Mouse (Mus musculus): Measurements from ENCODE around the gene Gm11213. TPM values are rescaled to one million over a fixed set of nuclear protein-coding genes. Genes with fewer than 3 reads are reported as not detected.

Gm11213 gene
- polyA plus RNA-seq, 1 experiment: not detected

DNA sequence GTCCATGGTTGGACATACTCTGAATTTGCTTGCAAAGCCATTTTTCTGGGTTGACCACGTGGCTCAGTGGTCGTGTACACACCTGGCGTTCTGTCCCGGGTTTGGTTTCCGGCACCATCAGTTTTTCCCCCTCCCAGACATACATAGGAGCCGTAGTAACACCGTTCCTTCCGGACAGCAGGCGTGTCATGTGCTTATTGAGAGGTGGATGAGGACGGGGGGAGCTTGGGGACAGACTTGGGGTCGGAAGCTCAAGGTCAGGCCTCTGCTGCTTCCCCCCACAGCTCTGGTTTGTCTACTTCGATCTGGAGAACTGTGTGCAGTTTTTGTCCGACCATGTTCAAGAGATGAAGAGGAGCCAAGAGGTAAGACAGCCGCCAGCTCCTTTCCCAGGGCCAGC is 25.4 kb downstream of the Gm11213 start:
- Histone ChIP-seq H3K9me3 (replicated peaks; ENCODE audit: control insufficient read depth, insufficient read depth, low read length, poor library complexity, severe bottlenecking) (peaks cover 21% of the 10 kb centered on the region), H3K27ac (ENCODE audit: insufficient read depth, low read length) (no peak overlapping the region), H3K9ac (ENCODE audit: low read depth, poor library complexity, severe bottlenecking) (no peak overlapping the region), H3K4me1 (ENCODE audit: control insufficient read depth, insufficient read depth, low read length) (no peaks in the 10 kb centered on the region), H3K36me3 (ENCODE audit: control insufficient read depth, insufficient read depth, low read length, poor library complexity, severe bottlenecking) (no peaks in the 10 kb centered on the region), H3K4me3 (ENCODE audit: low read depth, low read length) (no peak overlapping the region), H3K27me3 (ENCODE audit: control insufficient read depth, insufficient read depth, low read length, poor library complexity, severe bottlenecking) (no peaks in the 10 kb centered on the region)
- TF ChIP-seq EP300 (IDR thresholded peaks at IDR 0.05; ENCODE audit: insufficient read depth, low read depth, low read length) (no peak), POLR2A (IDR thresholded peaks at IDR 0.05; ENCODE audit: insufficient read depth, low read length) (no peak)

DNA sequence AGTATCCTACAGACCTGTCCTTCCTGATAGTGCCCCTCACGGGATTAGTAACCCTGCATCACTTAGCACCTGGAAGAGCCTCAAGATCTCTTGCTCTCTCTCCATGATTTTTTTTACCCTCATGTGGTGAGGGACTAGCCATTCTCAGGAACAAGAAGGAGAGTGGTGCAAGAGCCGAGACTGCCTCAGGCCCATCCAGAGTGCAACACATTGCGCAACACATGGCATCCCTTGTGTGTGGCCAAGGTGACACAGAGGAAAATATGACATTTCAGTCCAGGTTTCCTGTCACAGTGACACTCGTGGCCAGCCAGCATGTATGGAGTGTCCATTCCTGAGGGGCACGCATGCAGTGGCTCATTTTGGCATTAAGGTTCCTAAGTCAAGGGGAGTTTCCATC is 32.4 kb downstream of the Gm11213 start:
- H3K9ac ChIP-seq (ENCODE audit: low read depth, poor library complexity, severe bottlenecking): no peak overlapping the region
- no peaks in the 10 kb centered on the region for H3K4me1 ChIP-seq (ENCODE audit: control insufficient read depth, insufficient read depth, low read length)
- peaks cover 17% of the 10 kb centered on the region for H3K9me3 ChIP-seq (replicated peaks; ENCODE audit: control insufficient read depth, insufficient read depth, low read length, poor library complexity, severe bottlenecking)
- TF ChIP-seq POLR2A (IDR thresholded peaks at IDR 0.05; ENCODE audit: insufficient read depth, low read length) (no peak), CTCF (IDR thresholded peaks at IDR 0.05; ENCODE audit: low read depth, low read length) (no peak), EP300 (IDR thresholded peaks at IDR 0.05; ENCODE audit: insufficient read depth, low read depth, low read length) (no peak)
- H3K27ac ChIP-seq (ENCODE audit: insufficient read depth, low read length): no peak overlapping the region
- no peaks in the 10 kb centered on the region for H3K36me3 ChIP-seq (ENCODE audit: control insufficient read depth, insufficient read depth, low read length, poor library complexity, severe bottlenecking)
- no peak overlapping the region for H3K4me3 ChIP-seq (ENCODE audit: low read depth, low read length)
- no peaks in the 10 kb centered on the region for H3K27me3 ChIP-seq (ENCODE audit: control insufficient read depth, insufficient read depth, low read length, poor library complexity, severe bottlenecking)

DNA sequence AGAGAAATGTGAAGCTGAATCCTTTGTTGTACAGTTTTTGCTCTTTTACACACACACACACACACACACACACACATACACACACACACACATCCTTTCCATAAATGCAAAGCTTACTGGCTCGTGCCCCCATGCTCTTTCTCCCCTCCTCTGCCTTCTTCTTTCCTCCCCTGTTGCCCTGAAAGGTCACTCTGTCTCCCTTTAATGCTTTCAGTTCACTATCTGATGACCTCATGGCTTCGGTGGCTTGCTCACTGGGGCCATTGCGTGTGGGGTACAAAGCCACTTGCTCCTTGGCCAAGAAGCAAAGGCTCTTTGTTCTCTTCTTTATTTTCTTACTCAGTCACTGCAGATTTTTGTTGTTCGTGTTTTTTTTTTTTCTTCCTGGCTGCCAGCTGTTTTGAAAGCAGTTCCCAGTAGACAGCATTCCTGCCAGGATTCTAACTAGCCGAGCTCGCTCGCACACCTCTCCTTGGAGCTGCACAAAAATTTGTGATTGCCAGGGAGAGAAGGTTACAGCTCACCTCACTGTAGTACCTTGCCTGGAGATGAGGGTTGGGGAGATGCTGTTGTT is 34.8 kb downstream of the Gm11213 start:
- H3K4me1 ChIP-seq (ENCODE audit: control insufficient read depth, insufficient read depth, low read length): no peaks in the 10 kb centered on the region
- no peaks in the 10 kb centered on the region for H3K36me3 ChIP-seq (ENCODE audit: control insufficient read depth, insufficient read depth, low read length, poor library complexity, severe bottlenecking)
- H3K27ac ChIP-seq (ENCODE audit: insufficient read depth, low read length): no peak overlapping the region
- H3K27me3 ChIP-seq (ENCODE audit: control insufficient read depth, insufficient read depth, low read length, poor library complexity, severe bottlenecking): no peaks in the 10 kb centered on the region
- no peak overlapping the region for H3K9ac ChIP-seq (ENCODE audit: low read depth, poor library complexity, severe bottlenecking)
- peaks cover 11% of the 10 kb centered on the region for H3K9me3 ChIP-seq (replicated peaks; ENCODE audit: control insufficient read depth, insufficient read depth, low read length, poor library complexity, severe bottlenecking)
- H3K4me3 ChIP-seq (ENCODE audit: low read depth, low read length): no peak overlapping the region
- no peak for TF ChIP-seq EP300 (IDR thresholded peaks at IDR 0.05; ENCODE audit: insufficient read depth, low read depth, low read length)
- no peak for TF ChIP-seq POLR2A (IDR thresholded peaks at IDR 0.05; ENCODE audit: insufficient read depth, low read length)
- no peak for TF ChIP-seq CTCF (IDR thresholded peaks at IDR 0.05; ENCODE audit: low read depth, low read length)

DNA sequence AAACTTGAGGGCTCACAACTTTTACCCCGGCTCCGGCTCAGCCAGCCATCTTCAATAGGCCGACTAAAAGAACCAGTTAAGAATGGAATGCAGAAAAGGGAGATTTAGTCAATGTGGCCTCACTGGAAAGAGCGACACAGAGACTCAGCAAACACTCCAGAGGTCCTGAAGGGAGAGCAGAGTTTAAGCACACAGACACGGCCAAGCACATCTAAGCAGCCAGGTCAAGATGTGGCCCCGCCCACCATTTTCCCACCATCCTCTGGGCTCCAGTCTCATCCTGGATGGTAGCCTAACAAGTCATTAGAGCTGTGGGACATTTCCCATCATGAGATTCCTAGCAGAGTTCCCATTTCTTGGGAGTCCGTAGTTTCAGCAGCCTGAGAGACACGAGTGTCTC is 35.7 kb downstream of the Gm11213 start:
- no peak for TF ChIP-seq POLR2A (IDR thresholded peaks at IDR 0.05; ENCODE audit: insufficient read depth, low read length)
- TF ChIP-seq CTCF (IDR thresholded peaks at IDR 0.05; ENCODE audit: low read depth, low read length): no peak
- TF ChIP-seq EP300 (IDR thresholded peaks at IDR 0.05; ENCODE audit: insufficient read depth, low read depth, low read length): no peak
- Histone ChIP-seq H3K27ac (ENCODE audit: insufficient read depth, low read length) (no peak overlapping the region), H3K4me1 (ENCODE audit: control insufficient read depth, insufficient read depth, low read length) (no peaks in the 10 kb centered on the region), H3K9me3 (replicated peaks; ENCODE audit: control insufficient read depth, insufficient read depth, low read length, poor library complexity, severe bottlenecking) (peaks cover 11% of the 10 kb centered on the region), H3K9ac (ENCODE audit: low read depth, poor library complexity, severe bottlenecking) (no peak overlapping the region), H3K27me3 (ENCODE audit: control insufficient read depth, insufficient read depth, low read length, poor library complexity, severe bottlenecking) (no peaks in the 10 kb centered on the region), H3K36me3 (ENCODE audit: control insufficient read depth, insufficient read depth, low read length, poor library complexity, severe bottlenecking) (no peaks in the 10 kb centered on the region), H3K4me3 (ENCODE audit: low read depth, low read length) (no peak overlapping the region)

DNA sequence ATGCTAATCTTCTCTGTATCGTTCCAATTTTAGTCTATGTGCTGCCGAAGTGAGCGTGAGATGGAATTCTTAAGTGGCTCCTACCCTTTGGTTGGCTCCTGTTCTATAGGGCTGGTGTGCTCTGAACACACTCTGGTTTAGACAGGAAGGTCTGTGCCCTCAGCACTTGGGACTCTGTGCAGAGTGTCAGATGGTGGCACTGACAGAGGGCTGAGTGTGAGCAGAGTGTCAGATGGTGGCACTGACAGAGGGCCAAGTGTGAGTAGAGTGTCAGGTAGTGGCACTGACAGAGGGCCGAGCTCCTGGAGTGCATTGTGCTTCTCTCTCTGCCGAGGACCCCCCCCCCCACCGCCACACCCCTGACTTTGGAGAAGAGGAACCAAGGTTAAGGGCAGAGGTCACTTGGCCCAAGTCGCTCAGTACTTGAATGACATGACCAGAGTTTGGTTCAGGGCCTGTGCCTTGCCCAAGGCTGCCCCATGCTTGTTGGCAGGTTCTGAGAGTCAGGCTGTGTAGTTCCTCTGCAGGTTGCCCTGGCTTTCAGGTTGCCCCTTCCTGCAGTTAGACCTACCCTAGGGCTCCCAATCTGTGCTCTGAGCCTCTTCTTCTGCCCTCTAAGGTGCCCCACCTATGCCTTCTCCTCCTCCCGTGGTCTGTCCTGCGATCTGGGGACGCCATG is 37.2 kb downstream of the Gm11213 start:
- Histone ChIP-seq H3K27me3 (ENCODE audit: control insufficient read depth, insufficient read depth, low read length, poor library complexity, severe bottlenecking) (no peaks in the 10 kb centered on the region), H3K27ac (ENCODE audit: insufficient read depth, low read length) (no peak overlapping the region), H3K4me3 (ENCODE audit: low read depth, low read length) (no peak overlapping the region), H3K4me1 (ENCODE audit: control insufficient read depth, insufficient read depth, low read length) (no peaks in the 10 kb centered on the region), H3K9me3 (replicated peaks; ENCODE audit: control insufficient read depth, insufficient read depth, low read length, poor library complexity, severe bottlenecking) (peaks cover 2% of the 10 kb centered on the region), H3K9ac (ENCODE audit: low read depth, poor library complexity, severe bottlenecking) (no peak overlapping the region), H3K36me3 (ENCODE audit: control insufficient read depth, insufficient read depth, low read length, poor library complexity, severe bottlenecking) (no peaks in the 10 kb centered on the region)
- TF ChIP-seq EP300 (IDR thresholded peaks at IDR 0.05; ENCODE audit: insufficient read depth, low read depth, low read length) (no peak), POLR2A (IDR thresholded peaks at IDR 0.05; ENCODE audit: insufficient read depth, low read length) (no peak), CTCF (IDR thresholded peaks at IDR 0.05; ENCODE audit: low read depth, low read length) (no peak)

DNA sequence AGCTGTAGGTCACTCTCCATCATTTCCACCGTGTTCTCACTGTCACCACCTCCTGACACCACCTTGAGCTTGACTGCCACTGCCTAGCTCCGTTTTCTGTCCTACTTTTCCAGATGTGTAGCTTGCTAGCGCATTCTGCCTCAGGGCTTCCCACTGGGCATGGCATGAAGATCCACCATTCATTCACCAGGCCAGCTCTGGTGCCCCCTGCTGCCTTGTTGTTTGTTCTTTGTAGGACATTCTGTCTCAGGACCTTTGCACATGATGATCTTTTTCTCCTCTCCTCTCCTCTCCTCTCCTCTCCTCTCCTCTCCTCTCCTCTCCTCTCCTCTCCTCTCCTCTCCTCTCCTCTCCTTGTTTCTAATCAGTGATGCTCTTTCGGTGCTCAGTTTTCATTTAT is 42.3 kb downstream of the Gm11213 start:
- Histone ChIP-seq H3K9me3 (replicated peaks; ENCODE audit: control insufficient read depth, insufficient read depth, low read length, poor library complexity, severe bottlenecking) (no peaks in the 10 kb centered on the region), H3K4me1 (ENCODE audit: control insufficient read depth, insufficient read depth, low read length) (no peaks in the 10 kb centered on the region), H3K4me3 (ENCODE audit: low read depth, low read length) (no peak overlapping the region), H3K36me3 (ENCODE audit: control insufficient read depth, insufficient read depth, low read length, poor library complexity, severe bottlenecking) (no peaks in the 10 kb centered on the region), H3K9ac (ENCODE audit: low read depth, poor library complexity, severe bottlenecking) (no peak overlapping the region), H3K27ac (ENCODE audit: insufficient read depth, low read length) (no peak overlapping the region), H3K27me3 (ENCODE audit: control insufficient read depth, insufficient read depth, low read length, poor library complexity, severe bottlenecking) (no peaks in the 10 kb centered on the region)
- TF ChIP-seq POLR2A (IDR thresholded peaks at IDR 0.05; ENCODE audit: insufficient read depth, low read length): no peak

All from ES-Bruce4 (cell line).